Mouse (Mus musculus): Measurements from ENCODE around the gene Tbc1d2.

DNA sequence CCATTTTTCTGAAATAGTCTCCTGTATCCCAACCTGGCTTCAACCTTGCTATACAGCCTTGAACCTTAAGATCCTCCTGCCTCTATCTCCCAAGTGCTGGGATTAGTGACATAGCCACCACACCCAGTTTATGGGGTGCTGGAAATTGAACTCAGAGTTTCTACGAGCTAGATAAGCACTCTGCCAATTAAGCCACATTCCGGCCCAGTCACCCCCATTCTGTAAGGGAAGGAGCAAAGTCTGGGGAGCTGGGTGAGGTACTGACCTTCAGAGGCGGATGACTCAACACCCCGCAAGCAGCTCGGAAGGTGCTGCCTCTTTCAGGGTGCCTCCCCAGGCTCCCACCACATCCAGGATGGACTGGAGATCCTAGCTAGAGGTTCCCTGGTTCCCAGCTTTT, 55.9 kb downstream of the Tbc1d2 start:
- TF ChIP-seq CTCF (conservative IDR thresholded peaks at IDR 0.05; ENCODE audit: low read length) (no peak), NANOG (IDR thresholded peaks at IDR 0.05; ENCODE audit: borderline replicate concordance, low read length) (no peak)
